Mouse (Mus musculus) embryonic facial prominence, embryonic 15.5 days (tissue): Measurements from ENCODE around the gene Orai3. TPM values are rescaled to one million over a fixed set of nuclear protein-coding genes. Genes with fewer than 3 reads are reported as not detected.

Source experiments
- ATAC-seq: fragments of 200-750 bp; cut with Nextera tagmentation; 2 replicates; pipeline ENCODE4 v1.8.0; 2017; ENCODE audit warnings: low read depth, moderate TSS enrichment; ENCODE audit not compliant: insufficient number of reproducible peaks, low FRiP score, low TSS enrichment
- H3K27ac ChIP-seq: fragments of 300-500 bp; sonication (generic); replicated peaks from 2 replicates; pipeline ENCODE4 v1.5.1; 2015; ENCODE audit warnings: mild to moderate bottlenecking, inconsistent platforms
- H3K27me3 ChIP-seq: fragments of 300-500 bp; sonication (generic); 2 replicates; pipeline ENCODE4 v1.6.1; 2015; ENCODE audit warnings: inconsistent platforms
- H3K36me3 ChIP-seq: fragments of 300-500 bp; sonication (generic); 2 replicates; pipeline ENCODE4 v1.6.1; 2015; ENCODE audit warnings: mild to moderate bottlenecking, inconsistent platforms
- H3K4me1 ChIP-seq: fragments of 300-500 bp; sonication (generic); 2 replicates; pipeline ENCODE4 v1.6.1; 2015; ENCODE audit warnings: inconsistent platforms
- H3K4me2 ChIP-seq: fragments of 300-500 bp; sonication (generic); replicated peaks from 2 replicates; pipeline ENCODE4 v1.6.1; 2015; ENCODE audit warnings: mild to moderate bottlenecking, inconsistent platforms
- H3K4me3 ChIP-seq: fragments of 300-500 bp; sonication (generic); replicated peaks from 2 replicates; pipeline ENCODE4 v1.5.1; 2015; ENCODE audit warnings: mild to moderate bottlenecking, inconsistent platforms
- H3K9ac ChIP-seq: fragments of 300-500 bp; sonication (generic); 2 replicates; pipeline ENCODE4 v1.6.1; 2015; ENCODE audit warnings: inconsistent platforms
- H3K9me3 ChIP-seq: fragments of 300-500 bp; sonication (generic); replicated peaks from 2 replicates; pipeline ENCODE4 v1.6.1; 2016; ENCODE audit warnings: inconsistent platforms
- WGBS: fragments of 180-500 bp; shearing (Covaris S2); methylation state at CpG from one replicate; pipeline ENCODE4 v1.1.7; 2015; 5-methylcytosine and 5-hydroxymethylcytosine counted together
- polyA plus RNA-seq: library from polyadenylated mRNA; unstranded; fragments of >200 nt; fragmentation: Nextera tagmentation; extraction: Ambion mirVana; gene quantifications from 2 replicates; pipeline ENCODE4 v1.2.1, GENCODE M21; 2015

Gene Orai3
- polyA plus RNA-seq, 1 experiment from 2014 or later, result 28.1 TPM

GRCm38 (mm10) chr7:127765756-127766155, 3.9 kb upstream of the Orai3 start:
- Histone ChIP-seq H3K9ac (no peak overlapping the region), H3K4me1 (peaks cover 27% of the 10 kb centered on the region), H3K27me3 (no peaks in the 10 kb centered on the region), H3K27ac (no peak overlapping the region), H3K4me2 (no peak overlapping the region), H3K36me3 (peaks cover 56% of the 10 kb centered on the region), H3K4me3 (no peak overlapping the region), H3K9me3 (no peaks in the 10 kb centered on the region)
- WGBS, result 75% methylated on average over 2 of the region's 2 CpGs
- no peak for ATAC-seq

- Histone ChIP-seq H3K9me3 (no peaks in the 10 kb centered on the region), H3K27me3 (no peaks in the 10 kb centered on the region), H3K27ac (no peak overlapping the region), H3K36me3 (peaks cover 52% of the 10 kb centered on the region), H3K4me3 (no peak overlapping the region), H3K4me1 (peaks cover 34% of the 10 kb centered on the region), H3K9ac (no peak overlapping the region), H3K4me2 (no peak overlapping the region)
- ATAC-seq, result no peak
- WGBS, result 66% methylated on average over 17 of the region's 17 CpGs
These were observed 2.6 kb upstream of the Orai3 start for GRCm38 (mm10) chr7:127766851-127767609.

- peaks cover 47% of the 10 kb centered on the region for H3K36me3 ChIP-seq
These were observed 1.8 kb upstream of the Orai3 start for GRCm38 (mm10) chr7:127767671-127768345.

GRCm38 (mm10) chr7:127768346-127768996, 1.1 kb upstream of the Orai3 start:
- peaks cover 43% of the 10 kb centered on the region for H3K36me3 ChIP-seq

More at GRCm38 (mm10) chr7:127767671-127768345, 1.8 kb upstream of the Orai3 start:
- H3K4me3 ChIP-seq, result no peak overlapping the region
- no peak for ATAC-seq
- peaks cover 34% of the 10 kb centered on the region for H3K4me1 ChIP-seq
- no peak overlapping the region for H3K27ac ChIP-seq
- H3K9ac ChIP-seq, result no peak overlapping the region
- no peaks in the 10 kb centered on the region for H3K9me3 ChIP-seq
- no peak overlapping the region for H3K4me2 ChIP-seq
- H3K27me3 ChIP-seq, result no peaks in the 10 kb centered on the region
- 94% methylated on average over 19 of the region's 19 CpGs for WGBS

GRCm38 (mm10) chr7:127768997-127769593, 520 bp upstream of the Orai3 start:
- Histone ChIP-seq H3K4me1 (peaks cover 38% of the 10 kb centered on the region), H3K36me3 (peaks cover 38% of the 10 kb centered on the region), H3K4me2 (peak overlapping the region; percentile 89), H3K27me3 (no peaks in the 10 kb centered on the region), H3K27ac (peak overlapping the region; percentile 95), H3K9ac (peak overlapping the region; percentile 93), H3K4me3 (peak overlapping the region; percentile 79), H3K9me3 (no peaks in the 10 kb centered on the region)
- peak; percentile 93 for ATAC-seq
- under 1% methylated on average over 16 of the region's 16 CpGs for WGBS

More at GRCm38 (mm10) chr7:127768346-127768996, 1.1 kb upstream of the Orai3 start:
- Histone ChIP-seq H3K9ac (no peak overlapping the region), H3K4me2 (peak overlapping the region; percentile 89; the same call in 1 of the 2 replicates), H3K4me1 (peaks cover 34% of the 10 kb centered on the region), H3K4me3 (peak overlapping the region; percentile 79), H3K27ac (peak overlapping the region; percentile 74), H3K27me3 (no peaks in the 10 kb centered on the region), H3K9me3 (no peaks in the 10 kb centered on the region)
- ATAC-seq, result no peak
- 42% methylated on average over 13 of the region's 13 CpGs for WGBS

- Histone ChIP-seq H3K9me3 (no peaks in the 10 kb centered on the region), H3K36me3 (peaks cover 26% of the 10 kb centered on the region), H3K4me1 (peaks cover 40% of the 10 kb centered on the region), H3K9ac (peak overlapping the region; percentile 93), H3K27ac (peak overlapping the region; percentile 95), H3K4me3 (peak overlapping the region; percentile 79), H3K27me3 (no peaks in the 10 kb centered on the region), H3K4me2 (peak overlapping the region; percentile 89)
- WGBS, result 1% methylated on average over 27 of the region's 27 CpGs
- ATAC-seq, result no peak; the same call in 1 of the 2 replicates
These were observed 657 bp downstream of the Orai3 start for GRCm38 (mm10) chr7:127770039-127770905.

GRCm38 (mm10) chr7:127771262-127771661, 1.6 kb downstream of the Orai3 start:
- 0 out of 2 replicates have a peak overlapping the region, but pooled peaks have one; percentile 15 for H3K9ac ChIP-seq
- peak overlapping the region; percentile 89 for H3K4me2 ChIP-seq
- H3K9me3 ChIP-seq, result no peaks in the 10 kb centered on the region
- H3K4me1 ChIP-seq, result peaks cover 44% of the 10 kb centered on the region
- peak overlapping the region; percentile 79 for H3K4me3 ChIP-seq
- no peak for ATAC-seq
- H3K27me3 ChIP-seq, result no peaks in the 10 kb centered on the region
- peaks cover 16% of the 10 kb centered on the region for H3K36me3 ChIP-seq
- H3K27ac ChIP-seq, result peak overlapping the region; percentile 95; the same call in 1 of the 2 replicates
- 62% methylated on average over 5 of the region's 5 CpGs for WGBS

- no peak for ATAC-seq
- H3K4me2 ChIP-seq, result no peak overlapping the region
- no peak overlapping the region for H3K4me3 ChIP-seq
- no peaks in the 10 kb centered on the region for H3K27me3 ChIP-seq
- no peaks in the 10 kb centered on the region for H3K9me3 ChIP-seq
- 61% methylated on average over 3 of the region's 3 CpGs for WGBS
- H3K9ac ChIP-seq, result no peak overlapping the region
- H3K4me1 ChIP-seq, result peaks cover 44% of the 10 kb centered on the region
- peaks cover 11% of the 10 kb centered on the region for H3K36me3 ChIP-seq
- 0 out of 2 replicates have a peak overlapping the region, but pooled peaks have one; percentile 17 for H3K27ac ChIP-seq
These were observed 2.5 kb downstream of the Orai3 start for GRCm38 (mm10) chr7:127772080-127772479.

GRCm38 (mm10) chr7:127772557-127772956, 2.9 kb downstream of the Orai3 start:
- no peak overlapping the region for H3K9ac ChIP-seq
- H3K27me3 ChIP-seq, result no peaks in the 10 kb centered on the region
- 85% methylated on average over 1 of the region's 1 CpGs for WGBS
- no peaks in the 10 kb centered on the region for H3K9me3 ChIP-seq
- peaks cover 44% of the 10 kb centered on the region for H3K4me1 ChIP-seq
- no peak for ATAC-seq
- H3K4me2 ChIP-seq, result no peak overlapping the region
- H3K4me3 ChIP-seq, result no peak overlapping the region
- H3K27ac ChIP-seq, result no peak overlapping the region
- H3K36me3 ChIP-seq, result peaks cover 6% of the 10 kb centered on the region

- ATAC-seq, result no peak
- WGBS, result 39% methylated on average over 9 of the region's 9 CpGs
- no peaks in the 10 kb centered on the region for H3K9me3 ChIP-seq
- H3K4me2 ChIP-seq, result no peak overlapping the region
- 0 out of 2 replicates have a peak, but pooled peaks cover under 1% of the 10 kb centered on the region for H3K36me3 ChIP-seq
- no peak overlapping the region for H3K27ac ChIP-seq
- H3K27me3 ChIP-seq, result no peaks in the 10 kb centered on the region
- peaks cover 42% of the 10 kb centered on the region for H3K4me1 ChIP-seq
- H3K4me3 ChIP-seq, result no peak overlapping the region
- no peak overlapping the region for H3K9ac ChIP-seq
These were observed 4.2 kb downstream of the Orai3 start for GRCm38 (mm10) chr7:127773664-127774384.
